Mouse (Mus musculus): ENCODE measurements around the gene Pard6b.
"Not testable (repeated sequence)": the region's sequence is repeated elsewhere in the genome, so short reads cannot be mapped to it uniquely, and the experiment has no call there.

Gene Pard6b

DNA sequence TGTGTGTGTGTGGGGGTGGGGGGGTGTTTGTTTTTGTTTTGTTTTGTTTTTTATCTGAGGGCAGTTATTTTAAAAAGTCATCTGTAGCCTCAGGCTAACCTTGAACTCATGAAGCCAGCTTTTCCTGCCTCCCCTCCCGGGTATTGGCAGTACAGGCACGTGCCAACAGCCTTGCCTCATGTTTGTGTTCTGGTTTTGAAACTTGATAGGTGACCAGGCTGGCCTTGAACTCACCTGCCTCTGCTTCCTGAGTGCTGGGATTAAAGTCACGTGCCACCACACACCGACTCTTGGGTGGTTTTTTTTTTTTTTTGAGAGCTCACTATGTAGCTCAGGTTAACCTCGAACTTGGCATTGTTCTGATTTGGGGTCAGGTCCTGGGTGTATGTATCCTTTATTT lies 21.0 kb downstream of the Pard6b start:
- DNase-seq (ENCODE audit: low spot score), result no peak

DNA sequence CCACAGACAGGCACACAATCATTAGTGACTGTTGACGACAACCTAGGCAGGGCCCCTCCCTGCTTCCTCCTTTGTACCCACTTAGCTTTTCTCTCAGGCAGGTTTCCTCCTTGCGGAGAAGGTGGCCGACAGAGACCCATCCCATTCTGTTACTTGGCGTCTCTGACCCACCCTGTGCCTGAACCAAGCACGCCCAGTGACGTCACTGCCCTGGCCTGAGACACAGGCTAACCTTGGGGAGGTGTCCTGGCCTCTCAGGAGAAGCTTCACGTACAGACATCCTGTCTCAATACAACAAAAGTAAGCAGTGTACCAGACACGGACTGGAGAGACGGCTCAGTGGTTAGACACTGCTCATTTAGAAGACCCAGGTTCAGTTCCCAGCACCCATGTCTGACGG lies 22.5 kb downstream of the Pard6b start:
- DNase-seq (ENCODE audit: low spot score), result no peak

DNA sequence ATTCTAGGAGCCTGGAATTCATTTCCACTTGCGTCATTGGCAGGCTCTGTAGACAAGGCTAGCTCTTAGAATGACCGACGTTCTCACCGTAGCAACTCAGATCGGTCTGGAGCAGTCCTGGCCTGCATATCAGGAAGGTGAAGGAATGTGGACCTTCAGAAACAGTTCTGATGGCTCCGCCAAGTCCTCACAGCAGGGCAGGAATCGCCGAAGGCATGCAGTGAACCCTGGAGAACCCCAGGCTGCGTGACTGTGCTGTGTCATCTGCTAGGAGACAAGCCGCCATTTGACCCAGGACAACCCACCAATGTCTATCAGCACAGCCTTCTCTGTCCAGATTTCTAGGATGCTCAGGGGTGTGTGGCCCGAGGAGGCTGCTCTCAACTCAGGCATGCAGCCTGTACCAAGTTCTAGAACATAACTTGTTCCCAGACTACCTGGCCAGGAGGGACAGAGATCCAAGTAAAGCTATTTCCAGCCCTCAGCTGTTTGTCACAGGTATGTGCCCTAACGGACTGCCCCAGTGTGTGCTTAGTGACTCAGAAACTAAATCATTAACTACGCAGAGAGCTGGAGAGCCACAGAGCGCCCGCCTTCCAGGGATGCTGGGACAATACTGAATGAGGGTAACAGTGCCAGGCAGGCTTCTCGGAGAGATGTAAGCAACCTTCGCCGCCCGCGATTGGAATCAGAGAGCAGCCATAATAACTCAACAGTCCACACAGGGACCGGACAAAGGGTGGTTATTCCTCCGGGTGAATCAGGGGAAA lies 23.8 kb downstream of the Pard6b start:
- DNase-seq (ENCODE audit: low spot score), result peak; percentile 20

DNA sequence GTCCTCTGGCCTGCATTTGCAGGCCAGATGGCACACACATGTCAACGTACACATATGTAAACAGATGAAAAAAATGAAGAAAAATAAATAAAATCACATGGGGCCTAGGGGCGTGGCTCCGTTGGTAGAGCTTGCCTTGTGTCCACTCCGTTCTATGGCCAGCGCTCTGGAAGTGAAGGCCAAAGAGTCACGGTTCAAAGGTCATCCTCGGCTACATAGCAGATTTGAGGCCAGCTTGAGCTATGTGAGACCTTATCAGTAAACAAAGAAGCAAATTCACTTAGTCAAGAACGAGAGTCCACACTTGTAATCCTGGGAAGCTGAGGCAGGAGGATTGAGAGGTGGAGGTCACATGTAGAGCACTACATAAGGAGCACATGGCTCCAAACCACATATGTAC lies 24.5 kb downstream of the Pard6b start:
- DNase-seq (ENCODE audit: low spot score), result no peak

DNA sequence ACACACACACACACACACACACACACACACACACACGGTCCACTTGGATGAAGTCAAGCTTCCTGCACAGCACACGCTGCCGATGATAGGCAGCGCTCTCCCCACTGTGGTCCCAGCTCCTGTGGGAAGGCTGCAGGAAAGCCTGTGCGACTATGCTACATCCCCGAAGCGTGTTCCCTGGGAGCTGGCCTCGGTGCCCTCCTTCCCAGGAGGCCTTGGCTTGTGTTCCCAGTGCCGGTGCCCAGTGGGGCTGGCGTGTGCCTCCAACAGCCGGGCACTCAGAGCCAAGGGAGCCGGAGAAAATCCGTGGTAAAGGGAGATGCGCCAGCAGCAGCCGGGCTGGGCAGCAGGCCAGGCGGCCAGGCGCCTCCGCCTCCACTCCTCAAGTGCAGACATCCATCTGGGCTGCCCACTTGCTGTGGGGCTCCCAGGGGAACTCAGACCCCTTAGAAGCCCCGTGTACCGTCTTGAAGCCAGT lies 25.9 kb downstream of the Pard6b start:
- peak; percentile 19 for DNase-seq (ENCODE audit: low spot score)

DNA sequence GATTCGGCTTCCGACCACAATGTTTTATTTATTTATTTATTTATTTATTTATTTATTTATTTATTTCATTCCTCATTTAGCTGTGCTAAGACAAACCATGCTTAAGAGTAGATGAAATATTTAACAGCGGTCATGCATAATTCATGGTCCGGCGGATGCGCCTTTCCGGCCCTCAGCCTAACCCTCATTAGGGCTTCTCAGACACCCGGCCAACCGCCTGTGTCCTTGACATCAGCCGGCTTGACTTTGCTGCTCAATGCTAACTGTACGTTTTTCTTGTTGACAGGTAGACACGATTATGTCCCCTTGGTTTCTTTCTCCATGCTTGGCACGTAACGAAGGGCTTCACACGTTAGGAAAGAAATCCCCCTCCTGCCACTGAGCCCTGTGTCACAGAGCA lies 26.6 kb downstream of the Pard6b start:
- DNase-seq (ENCODE audit: low spot score), result no peak

DNA sequence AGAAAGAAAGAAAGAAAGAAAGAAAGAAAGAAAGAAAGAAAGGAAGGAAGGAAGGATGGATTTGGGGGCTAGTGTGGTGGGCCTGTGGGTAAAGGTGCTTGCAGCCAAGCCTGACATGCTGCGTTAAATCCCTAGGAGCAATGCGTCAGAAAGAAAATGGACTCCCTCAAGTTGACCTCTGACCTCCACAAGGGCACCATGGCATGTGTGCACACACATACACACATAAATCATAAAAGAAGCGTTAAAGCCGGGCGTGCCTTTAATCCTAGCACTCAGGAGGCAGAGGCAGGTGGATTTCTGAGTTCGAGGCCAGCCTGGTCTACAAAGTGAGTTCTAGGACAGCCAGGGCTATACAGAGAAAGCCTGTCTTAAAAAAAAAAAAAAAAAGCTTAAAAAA lies 27.1 kb downstream of the Pard6b start:
- not testable (repeated sequence) for DNase-seq (ENCODE audit: low spot score)

DNA sequence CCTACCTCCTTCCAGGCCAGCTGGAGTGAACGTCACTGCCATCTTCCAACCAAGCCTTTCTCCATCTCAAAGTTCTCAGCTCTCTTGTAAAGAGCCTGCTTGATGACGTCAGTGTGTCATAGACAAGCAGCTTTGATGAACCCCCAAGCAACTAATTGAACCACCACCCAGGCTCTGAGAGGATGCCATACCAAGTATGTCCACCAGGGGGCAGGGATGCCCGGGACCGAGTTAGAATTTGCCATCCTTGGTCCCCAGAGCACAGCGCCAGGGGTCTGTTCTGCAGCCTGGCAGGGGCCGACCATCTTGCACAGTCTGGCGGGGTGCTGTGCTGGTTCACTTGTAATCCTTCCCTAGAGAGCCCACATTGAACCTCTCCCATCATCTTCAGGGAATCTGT lies 31.1 kb downstream of the Pard6b start:
- peak; percentile 65 for DNase-seq (ENCODE audit: low spot score)

DNA sequence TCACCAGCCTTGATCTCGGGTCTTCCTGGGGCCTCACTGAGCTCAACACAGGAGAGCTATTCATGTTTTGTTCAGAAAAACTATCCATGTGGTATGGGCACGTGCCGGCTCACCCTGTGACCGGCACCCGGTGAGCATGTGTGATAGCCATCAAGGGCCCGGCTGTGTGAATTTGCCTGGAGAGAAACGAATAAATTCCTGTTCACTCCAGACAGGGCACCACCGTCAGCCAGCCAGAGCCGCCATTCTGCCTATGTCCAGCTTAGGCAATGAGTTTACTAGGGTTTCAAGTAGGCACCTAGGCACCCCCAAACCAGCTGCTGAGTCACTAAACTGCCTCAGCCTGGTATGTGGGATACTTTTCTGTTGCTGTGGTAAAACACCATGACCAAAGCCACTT lies 32.5 kb downstream of the Pard6b start:
- no peak for DNase-seq (ENCODE audit: low spot score)

DNA sequence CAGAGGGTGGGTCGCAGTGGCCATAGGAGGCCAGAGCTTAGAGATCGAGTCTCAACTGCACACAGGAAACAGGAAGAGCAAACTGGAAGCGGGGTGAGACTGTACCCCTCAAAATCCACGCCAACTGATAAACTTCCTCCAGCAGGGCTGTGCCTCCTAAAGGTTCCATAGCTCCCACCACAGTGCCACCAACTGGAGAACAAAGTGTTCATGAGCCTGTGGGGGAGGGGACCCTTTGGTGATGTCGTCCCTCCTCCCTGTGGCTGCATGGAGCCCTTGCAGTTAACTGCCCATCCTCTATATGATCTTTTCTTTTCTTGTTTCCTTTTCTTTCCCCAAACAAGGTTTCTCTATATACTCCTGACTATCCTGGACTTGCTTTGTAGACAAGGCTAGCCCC lies 32.9 kb downstream of the Pard6b start:
- DNase-seq (ENCODE audit: low spot score), result no peak

DNA sequence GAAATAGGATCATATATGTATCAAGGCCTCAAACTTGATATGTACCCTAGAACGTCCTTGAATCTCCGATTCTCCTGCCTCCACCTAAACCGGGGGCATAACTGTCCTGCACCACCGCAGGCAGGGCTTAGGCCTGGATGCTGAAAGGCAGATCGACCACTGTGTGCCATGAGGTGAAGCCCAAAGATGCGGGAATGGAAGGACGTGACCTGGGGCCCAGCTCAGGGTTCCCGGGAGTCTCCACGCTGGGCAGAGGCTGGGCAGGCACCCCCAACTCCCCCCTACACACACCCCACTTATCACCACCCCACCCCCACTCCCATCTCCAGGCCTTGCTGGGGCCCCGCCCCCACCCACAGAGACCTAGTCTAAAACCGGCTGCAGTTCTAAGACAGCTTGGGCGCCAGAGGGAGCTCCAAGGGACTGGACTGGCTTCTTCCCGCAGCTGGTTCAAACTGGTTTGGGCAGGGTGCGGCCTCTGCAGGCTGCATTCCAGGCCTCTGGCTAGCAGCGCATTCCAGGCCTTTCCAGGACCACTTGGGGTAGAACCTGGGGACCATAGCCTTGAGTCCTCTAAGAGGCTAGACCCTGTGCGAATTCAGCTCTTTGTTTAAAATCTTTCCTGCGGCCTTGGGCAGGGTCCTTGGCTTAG lies 34.0 kb downstream of the Pard6b start:
- DNase-seq (ENCODE audit: low spot score), result peak; percentile 81

DNA sequence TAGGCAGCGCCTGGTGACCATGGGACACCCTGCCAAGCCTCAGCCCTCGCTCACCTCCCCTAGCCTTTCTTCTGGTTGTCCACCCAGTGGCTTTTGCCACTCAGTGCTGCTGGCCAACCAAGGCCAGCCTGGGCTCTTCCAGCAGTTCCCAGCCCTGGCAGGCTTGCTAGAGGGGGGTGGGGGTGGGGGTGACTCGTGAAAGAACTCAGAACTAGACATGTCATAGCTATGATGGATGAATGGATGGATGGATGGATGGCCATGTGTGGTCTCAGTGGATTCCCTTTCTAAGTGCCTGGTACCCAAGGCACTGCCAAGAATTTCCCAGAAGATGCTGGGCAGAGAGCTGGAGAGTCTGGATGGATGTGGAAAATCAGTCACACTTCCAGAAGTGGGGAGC lies 35.0 kb downstream of the Pard6b start:
- DNase-seq (ENCODE audit: low spot score), result no peak

DNA sequence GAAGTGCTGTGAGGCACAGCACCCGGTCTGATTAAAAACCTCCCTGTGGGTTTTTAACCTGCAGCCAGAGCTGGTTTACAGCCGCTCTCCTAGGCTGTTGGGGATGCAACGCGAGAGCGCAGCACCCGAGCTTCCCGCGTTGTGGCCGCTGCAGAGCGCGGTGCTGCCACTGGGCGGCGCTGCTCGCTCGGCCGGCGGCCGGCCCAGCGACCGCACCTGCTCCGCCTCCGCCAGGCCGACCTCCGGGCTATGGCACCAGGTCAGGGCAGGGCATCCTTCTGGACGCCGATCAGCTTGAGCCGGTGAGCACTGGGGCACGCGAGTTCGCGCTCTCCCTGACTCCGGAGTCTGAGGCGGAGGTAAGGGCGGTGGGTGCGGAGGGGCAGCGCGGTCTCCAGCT lies 36.3 kb downstream of the Pard6b start:
- DNase-seq (ENCODE audit: low spot score), result peak; percentile 71

DNA sequence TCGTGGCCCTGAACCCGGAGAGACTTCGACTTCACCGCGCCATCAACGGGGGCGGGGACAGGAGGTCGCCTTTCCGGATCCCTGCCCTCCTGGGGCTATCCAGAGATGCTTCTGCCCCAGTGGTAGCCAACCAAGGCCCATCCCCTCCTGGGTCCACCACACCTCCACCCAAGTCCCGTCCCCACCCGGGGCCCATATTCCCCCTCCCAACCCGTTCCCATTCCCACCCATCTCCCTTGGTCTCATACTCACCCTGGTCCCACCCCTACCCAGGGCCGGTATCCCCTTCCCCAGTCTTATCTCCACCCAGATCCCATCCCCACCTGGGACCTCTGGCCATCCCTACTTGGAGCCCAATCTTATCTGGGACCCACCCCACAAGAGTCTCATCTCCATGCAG lies 36.7 kb downstream of the Pard6b start:
- no peak for DNase-seq (ENCODE audit: low spot score)

DNA sequence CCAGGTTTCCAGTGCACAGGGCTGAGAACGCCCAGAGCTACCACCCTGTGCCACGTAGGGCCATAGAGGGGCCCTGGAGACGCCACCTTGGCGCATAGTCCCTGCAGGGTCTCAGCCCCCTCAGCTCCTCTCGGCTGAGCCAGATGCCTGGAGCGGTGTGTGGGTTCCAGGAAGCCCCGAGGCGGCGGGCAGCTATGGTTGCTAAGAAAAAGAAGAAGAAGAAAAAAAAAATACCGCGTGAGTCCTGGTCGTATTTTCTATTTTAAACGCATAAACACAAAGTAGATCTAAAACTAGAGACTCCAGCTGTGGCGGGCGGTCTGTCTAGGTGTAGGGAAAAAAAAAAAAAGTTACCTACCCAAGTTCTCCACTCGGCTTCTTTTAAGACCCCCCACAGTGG lies 37.2 kb downstream of the Pard6b start:
- no peak for DNase-seq (ENCODE audit: low spot score)

DNA sequence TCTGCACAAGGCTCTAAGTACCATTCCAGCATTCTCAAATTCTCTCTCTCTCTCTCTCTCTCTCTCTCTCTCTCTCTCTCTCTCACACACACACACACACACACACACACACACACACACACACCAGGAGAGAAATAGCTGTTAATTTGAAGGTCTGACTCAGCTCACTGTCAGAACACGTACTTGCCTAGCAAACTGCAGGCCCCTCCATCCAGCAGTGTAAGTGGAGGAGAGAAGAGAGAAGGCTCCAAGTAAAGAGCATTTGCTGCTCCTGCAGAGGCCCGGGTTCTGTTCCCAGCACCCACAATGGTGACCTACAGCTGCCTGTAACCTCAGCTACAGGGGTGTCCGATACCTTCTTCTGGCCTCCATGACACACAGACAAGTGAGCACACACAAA lies 37.7 kb downstream of the Pard6b start:
- no peak for DNase-seq (ENCODE audit: low spot score)

DNA sequence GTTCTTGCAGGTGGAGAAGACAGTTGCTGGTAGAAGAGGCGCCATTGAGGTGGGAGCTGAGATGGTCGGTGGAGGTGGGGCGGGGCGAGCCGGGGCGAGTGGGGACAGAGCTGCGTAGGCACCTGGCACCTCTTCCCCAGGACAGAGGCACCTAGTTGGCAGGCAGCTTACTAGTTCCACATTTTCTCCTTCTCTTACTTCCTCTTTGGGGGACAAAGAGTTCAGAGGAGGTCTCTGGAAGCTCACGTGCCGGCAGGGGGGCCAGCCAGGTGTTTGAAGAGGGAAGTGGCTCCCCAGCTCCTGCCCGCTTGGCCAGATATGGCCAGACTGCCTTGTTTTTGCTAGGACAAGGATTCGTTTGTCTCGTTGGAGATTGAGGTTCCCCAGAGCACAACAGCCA lies 38.3 kb downstream of the Pard6b start:
- DNase-seq (ENCODE audit: low spot score), result no peak

DNA sequence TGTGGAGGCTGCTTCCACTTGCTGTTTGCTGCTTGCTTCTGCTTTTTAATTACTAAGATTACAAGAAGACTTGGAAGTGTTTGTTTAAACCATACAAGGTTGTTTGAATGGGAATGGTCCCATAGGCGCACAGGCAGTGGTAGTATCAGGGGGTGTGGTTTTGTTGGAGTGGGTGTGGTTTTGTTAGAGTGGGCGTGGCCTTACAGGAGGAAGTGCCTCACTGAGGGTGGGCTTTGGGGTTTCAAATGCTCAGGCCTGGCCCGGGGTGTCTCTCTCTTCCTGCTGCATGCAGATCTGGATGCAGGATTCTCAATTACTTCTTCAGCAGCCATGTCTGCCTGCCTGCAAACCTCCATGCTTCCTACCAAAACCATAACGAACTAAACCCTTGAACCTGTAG lies 40.1 kb downstream of the Pard6b start:
- no peak for DNase-seq (ENCODE audit: low spot score)

DNA sequence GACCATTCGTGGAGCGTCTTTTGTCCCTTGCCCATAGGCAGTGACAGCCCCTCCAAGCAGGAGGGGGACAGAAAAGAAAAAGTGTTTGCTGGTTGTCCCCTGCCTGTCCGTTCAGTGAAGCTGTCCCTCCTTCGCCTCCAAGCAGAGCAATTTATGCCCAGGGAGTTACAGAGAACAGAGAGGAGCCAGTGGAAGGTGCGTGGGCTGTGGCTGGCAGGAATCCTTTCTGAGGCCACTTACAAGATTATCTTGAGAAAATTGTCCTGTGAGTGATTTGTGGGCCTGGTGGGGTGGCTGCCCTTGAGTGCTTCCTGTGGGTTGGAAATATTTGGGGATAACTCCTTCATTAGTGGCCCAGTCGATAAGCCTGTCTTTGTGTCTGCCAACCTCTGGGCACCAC lies 42.8 kb downstream of the Pard6b start:
- DNase-seq (ENCODE audit: low spot score), result no peak

DNA sequence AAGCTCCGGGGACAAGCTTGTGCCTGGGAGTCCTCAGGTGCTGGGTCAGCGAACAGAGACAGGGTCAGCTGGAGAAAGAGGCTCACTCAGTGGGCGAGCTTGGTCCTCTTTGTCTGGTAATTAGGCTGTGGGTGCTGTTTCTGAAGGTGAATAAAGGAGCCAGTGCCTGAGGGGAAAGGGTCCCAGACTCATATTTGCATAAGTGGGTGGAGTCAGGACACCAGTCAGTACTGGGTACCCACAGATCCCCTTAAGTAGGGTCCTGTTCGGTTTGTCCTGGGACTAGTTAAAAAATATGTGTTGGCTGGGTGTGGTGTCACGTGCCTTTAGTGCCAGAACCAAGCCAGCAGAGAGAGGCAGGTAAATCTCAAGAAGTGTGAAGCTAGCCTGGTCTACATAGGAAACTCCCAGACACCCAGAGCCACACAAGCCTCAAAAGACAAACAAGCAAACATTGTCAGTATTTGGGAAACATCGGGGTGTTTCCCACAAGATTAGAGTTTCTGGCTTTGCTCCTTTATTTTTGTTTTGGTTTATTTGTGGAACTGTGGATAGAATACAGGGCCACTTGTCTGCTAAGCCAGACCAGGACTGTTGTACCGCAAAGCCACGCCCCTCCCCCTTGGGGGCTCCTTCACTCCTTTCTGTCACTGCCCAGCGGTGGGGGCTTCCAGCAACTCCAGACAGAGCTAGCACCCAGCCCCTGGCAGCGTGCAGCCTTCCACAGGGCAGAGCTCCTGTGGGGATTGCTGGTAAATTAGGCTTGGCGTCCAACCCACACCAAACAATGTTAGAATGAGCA lies 44.7 kb downstream of the Pard6b start:
- no peak for DNase-seq (ENCODE audit: low spot score)

DNA sequence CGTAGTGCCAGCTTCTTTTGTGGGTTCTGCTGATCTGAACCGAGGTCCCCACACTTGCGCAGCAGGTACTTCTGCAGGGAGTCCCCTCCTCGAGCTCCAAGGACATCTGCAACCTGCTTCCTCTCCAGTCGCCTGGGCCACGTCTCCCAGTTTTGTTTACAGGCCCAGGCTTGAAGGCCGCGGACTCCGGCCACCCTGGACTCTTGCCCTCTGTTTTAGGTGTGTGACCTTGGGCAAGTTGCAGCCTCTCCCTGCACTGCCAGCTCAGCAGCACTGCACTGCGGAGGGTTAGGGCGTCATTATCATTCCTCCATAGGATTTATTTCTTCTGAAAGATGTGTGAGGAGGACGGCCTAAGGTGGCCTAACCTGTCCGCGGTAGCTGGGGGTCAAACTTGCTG lies 47.0 kb downstream of the Pard6b start:
- no peak for DNase-seq (ENCODE audit: low spot score)

DNA sequence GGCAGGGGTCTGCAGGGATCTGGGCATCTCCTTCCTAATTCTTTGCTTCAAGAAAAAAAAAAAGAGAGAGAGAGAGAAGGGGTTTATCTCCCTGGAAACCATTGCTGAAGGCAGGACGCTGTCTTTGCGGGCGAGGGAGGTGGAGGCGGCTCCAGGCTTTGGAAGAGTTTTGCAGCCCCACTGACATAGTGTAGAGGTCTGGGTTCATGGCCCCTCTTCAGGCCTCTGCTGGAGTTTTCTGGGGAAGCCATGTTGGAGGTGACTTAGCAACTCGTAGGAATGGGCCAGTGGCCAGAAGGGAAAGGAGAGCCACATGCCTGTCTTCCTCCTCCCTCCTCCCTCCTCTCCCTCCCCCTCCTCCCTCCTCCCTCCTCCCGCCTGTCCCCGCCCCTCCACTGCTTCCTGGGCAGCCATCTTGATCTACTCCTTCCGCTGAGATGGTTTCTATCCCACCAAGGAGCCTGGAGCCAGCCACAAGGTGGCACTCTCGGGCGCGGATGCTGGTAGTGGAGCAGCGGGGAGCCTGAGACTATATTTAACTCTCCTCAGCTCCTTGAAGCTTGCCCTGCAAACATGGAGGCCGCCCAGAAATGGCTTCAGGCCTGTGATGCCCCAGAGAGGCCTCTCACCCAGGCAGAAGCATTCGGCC lies 47.5 kb downstream of the Pard6b start:
- peak; percentile 77 for DNase-seq (ENCODE audit: low spot score)

DNA sequence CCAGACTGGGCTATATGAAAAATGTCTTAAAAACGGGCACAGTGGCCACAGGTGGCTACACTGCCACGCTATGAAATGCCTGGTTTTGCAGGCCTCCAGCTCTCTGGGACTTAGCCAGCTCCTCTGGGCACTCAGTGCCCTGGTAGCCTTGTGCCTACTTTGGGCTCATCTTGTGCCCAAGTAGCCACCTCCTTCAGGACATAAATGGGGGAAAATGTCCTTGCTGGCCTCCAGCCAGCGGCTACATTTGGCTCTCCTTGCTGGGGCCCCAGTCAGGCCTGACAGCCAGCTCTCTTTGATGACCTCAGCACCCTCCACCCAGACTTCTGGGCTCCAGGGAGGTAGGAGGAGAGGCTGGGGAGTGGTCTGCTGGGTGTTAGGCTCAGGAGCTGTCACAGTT lies 49.2 kb downstream of the Pard6b start:
- no peak for DNase-seq (ENCODE audit: low spot score)

Measured in urinary bladder, postnatal 25 days (tissue).